Mouse (Mus musculus) CH12.LX (cell line): ENCODE results near the gene Ddx23. TPM values are rescaled to one million over a fixed set of nuclear protein-coding genes. Genes with fewer than 3 reads are reported as not detected.

ENCODE experiments used
- DNase-seq: peaks from one replicate; pipeline ENCODE4 v3.0.0-alpha.2; 2013; ENCODE audit errors: extremely low read depth
- H3K27ac ChIP-seq: 2 replicates; pipeline ENCODE4 v1.5.1; 2012; ENCODE audit warnings: low read depth, mild to moderate bottlenecking, control low read depth, moderate library complexity; ENCODE audit not compliant: insufficient read depth
- H3K27me3 ChIP-seq: replicated peaks from 2 replicates; pipeline ENCODE3; 2012; ENCODE audit warnings: inconsistent platforms
- H3K36me3 ChIP-seq, 2 experiments: replicated peaks in 1 of 2; 2 replicates each; pipeline versions ENCODE3 to v1.6.1; 2012; ENCODE audit warnings: inconsistent platforms in 1 of 2, low read length in 1 of 2, mild to moderate bottlenecking in 1 of 2, mixed read lengths in 1 of 2, moderate library complexity in 1 of 2; ENCODE audit not compliant: control insufficient read depth in 1 of 2, insufficient read depth in 1 of 2
- H3K4me1 ChIP-seq, 2 experiments: 2 replicates each; pipeline ENCODE4 v1.6.1; 2012; ENCODE audit warnings: inconsistent platforms in 1 of 2, moderate library complexity in 1 of 2; ENCODE audit not compliant: insufficient read depth in 2 of 2, control insufficient read depth in 1 of 2
- H3K4me2 ChIP-seq: 2 replicates; pipeline ENCODE4 v1.6.1; 2012; ENCODE audit warnings: low read depth, mild to moderate bottlenecking, control low read depth; ENCODE audit not compliant: poor library complexity, insufficient read depth, severe bottlenecking
- H3K4me3 ChIP-seq, 3 experiments: fragments of 150-350 bp in 1 of 3; sonication (generic) in 1 of 3; replicated peaks in 1 of 3; 2 replicates each; pipeline versions ENCODE3 to v1.5.1; 2011 to 2012; ENCODE audit warnings: low read depth in 2 of 3, low read length in 2 of 3, mild to moderate bottlenecking in 2 of 3, moderate library complexity in 2 of 3, control low read depth in 1 of 3, improper control_type of control experiment in 1 of 3, inconsistent platforms in 1 of 3, mixed read lengths in 1 of 3; ENCODE audit not compliant: poor library complexity in 1 of 3
- H3K79me2 ChIP-seq: replicated peaks from 2 replicates; pipeline ENCODE4 v1.6.1; 2012; ENCODE audit warnings: mild to moderate bottlenecking, moderate library complexity; ENCODE audit not compliant: control insufficient read depth, poor library complexity, insufficient read depth, severe bottlenecking; ENCODE audit errors: extremely low read depth
- H3K9ac ChIP-seq: 2 replicates; pipeline ENCODE4 v1.6.1; 2012; ENCODE audit warnings: low read depth, mild to moderate bottlenecking, control low read depth, moderate library complexity; ENCODE audit not compliant: insufficient read depth
- H3K9me3 ChIP-seq: replicated peaks from 2 replicates; pipeline ENCODE3; 2012; ENCODE audit warnings: low read length, inconsistent platforms, mixed read lengths
- BHLHE40 ChIP-seq: IDR thresholded peaks from 2 replicates; pipeline ENCODE4 v1.6.1; 2011; ENCODE audit warnings: mild to moderate bottlenecking, low read depth, low read length, improper control_type of control experiment
- CHD2 ChIP-seq: IDR thresholded peaks from 2 replicates; pipeline ENCODE4 v1.6.1; 2011; ENCODE audit warnings: low read length, improper control_type of control experiment
- CTCF ChIP-seq, 2 experiments: IDR thresholded peaks in 1 of 2; conservative IDR thresholded peaks in 1 of 2; 2 replicates each; pipeline ENCODE4 v1.5.1; 2011 to 2012; ENCODE audit warnings: low read depth in 2 of 2, low read length in 2 of 2, improper control_type of control experiment in 1 of 2, inconsistent platforms in 1 of 2, mild to moderate bottlenecking in 1 of 2, moderate library complexity in 1 of 2
- E2F4 ChIP-seq: IDR thresholded peaks from 2 replicates; pipeline ENCODE4 v1.6.1; 2011; ENCODE audit warnings: low read depth, low read length, improper control_type of control experiment; ENCODE audit not compliant: insufficient replicate concordance
- ELF1 ChIP-seq: IDR thresholded peaks from 2 replicates; pipeline ENCODE4 v1.6.1; 2014; ENCODE audit warnings: low read depth, mild to moderate bottlenecking, inconsistent platforms, low read length, improper control_type of control experiment
- EP300 ChIP-seq: IDR thresholded peaks from 2 replicates; pipeline ENCODE4 v1.6.1; 2011; ENCODE audit warnings: low read length, improper control_type of control experiment
- HCFC1 ChIP-seq: IDR thresholded peaks from 2 replicates; pipeline ENCODE4 v1.6.1; 2012; ENCODE audit warnings: low read depth, mild to moderate bottlenecking, inconsistent platforms, low read length, improper control_type of control experiment
- IRF4 ChIP-seq: IDR thresholded peaks from 2 replicates; pipeline ENCODE4 v1.6.1; 2014; ENCODE audit warnings: low read depth, mild to moderate bottlenecking, inconsistent platforms, low read length, improper control_type of control experiment
- JUND ChIP-seq: conservative IDR thresholded peaks from 2 replicates; pipeline ENCODE4 v1.6.1; 2011; ENCODE audit warnings: low read depth, low read length, improper control_type of control experiment
- KAT2A ChIP-seq: IDR thresholded peaks from 2 replicates; pipeline ENCODE4 v1.6.1; 2012; ENCODE audit warnings: low read length, improper control_type of control experiment, inconsistent platforms; ENCODE audit not compliant: insufficient replicate concordance
- MAFK ChIP-seq: IDR thresholded peaks from 2 replicates; pipeline ENCODE4 v1.6.1; 2011; ENCODE audit warnings: low read length, improper control_type of control experiment; ENCODE audit not compliant: insufficient replicate concordance
- MAX ChIP-seq: IDR thresholded peaks from 2 replicates; pipeline ENCODE4 v1.6.1; 2011; ENCODE audit warnings: low read length, improper control_type of control experiment
- MAZ ChIP-seq: IDR thresholded peaks from 2 replicates; pipeline ENCODE4 v1.6.1; 2012; ENCODE audit warnings: low read depth, mild to moderate bottlenecking, inconsistent platforms, low read length, improper control_type of control experiment, moderate library complexity
- MEF2A ChIP-seq: IDR thresholded peaks from 2 replicates; pipeline ENCODE4 v1.6.1; 2014; ENCODE audit warnings: low read depth, mild to moderate bottlenecking, inconsistent platforms, low read length, improper control_type of control experiment, borderline replicate concordance
- MXI1 ChIP-seq: IDR thresholded peaks from 2 replicates; pipeline ENCODE4 v1.6.1; 2011; ENCODE audit warnings: mild to moderate bottlenecking, low read depth, low read length, improper control_type of control experiment
- MYC ChIP-seq: IDR thresholded peaks from 2 replicates; pipeline ENCODE4 v1.6.1; 2011; ENCODE audit warnings: low read depth, mild to moderate bottlenecking, improper control_type of control experiment, low read length
- NELFE ChIP-seq: IDR thresholded peaks from 2 replicates; pipeline ENCODE4 v1.6.1; 2011; ENCODE audit warnings: low read depth, low read length, improper control_type of control experiment
- NRF1 ChIP-seq: IDR thresholded peaks from 2 replicates; pipeline ENCODE4 v1.6.1; 2014; ENCODE audit warnings: low read depth, mild to moderate bottlenecking, inconsistent platforms, low read length, improper control_type of control experiment, moderate library complexity
- PAX5 ChIP-seq: IDR thresholded peaks from 2 replicates; pipeline ENCODE4 v1.6.1; 2012; ENCODE audit warnings: low read length, inconsistent platforms, mixed read lengths
- POLR2A ChIP-seq: IDR thresholded peaks from 2 replicates; pipeline ENCODE4 v1.6.1; 2011; ENCODE audit warnings: low read depth, mild to moderate bottlenecking, improper control_type of control experiment, low read length
- POLR2AphosphoS2 ChIP-seq: IDR thresholded peaks from 2 replicates; pipeline ENCODE4 v1.6.1; 2011; ENCODE audit warnings: low read depth, low read length, improper control_type of control experiment
- RAD21 ChIP-seq: IDR thresholded peaks from 2 replicates; pipeline ENCODE4 v1.6.1; 2011; ENCODE audit warnings: low read depth, mild to moderate bottlenecking, low read length, improper control_type of control experiment, moderate library complexity
- RCOR1 ChIP-seq: conservative IDR thresholded peaks from 2 replicates; pipeline ENCODE4 v1.6.1; 2012; ENCODE audit warnings: low read depth, mild to moderate bottlenecking, inconsistent platforms, low read length, improper control_type of control experiment
- SIN3A ChIP-seq: IDR thresholded peaks from 2 replicates; pipeline ENCODE4 v1.6.1; 2012; ENCODE audit warnings: low read length, improper control_type of control experiment, inconsistent platforms
- SMC3 ChIP-seq: IDR thresholded peaks from 2 replicates; pipeline ENCODE4 v1.6.1; 2011; ENCODE audit warnings: low read depth, low read length, improper control_type of control experiment
- TBP ChIP-seq: conservative IDR thresholded peaks from 2 replicates; pipeline ENCODE4 v1.6.1; 2011; ENCODE audit warnings: low read depth, low read length, improper control_type of control experiment
- TCF12 ChIP-seq: IDR thresholded peaks from 2 replicates; pipeline ENCODE4 v1.6.1; 2014; ENCODE audit warnings: low read depth, mild to moderate bottlenecking, inconsistent platforms, low read length, improper control_type of control experiment
- UBTF ChIP-seq: IDR thresholded peaks from 2 replicates; pipeline ENCODE4 v1.6.1; 2012; ENCODE audit warnings: low read depth, mild to moderate bottlenecking, inconsistent platforms, low read length, improper control_type of control experiment, moderate library complexity
- USF1 ChIP-seq: IDR thresholded peaks from 2 replicates; pipeline ENCODE4 v1.6.1; 2014; ENCODE audit warnings: low read depth, mild to moderate bottlenecking, inconsistent platforms, low read length, improper control_type of control experiment
- USF2 ChIP-seq: conservative IDR thresholded peaks from 2 replicates; pipeline ENCODE4 v1.6.1; 2011; ENCODE audit warnings: low read depth, low read length, improper control_type of control experiment
- ZMIZ1 ChIP-seq: IDR thresholded peaks from 2 replicates; pipeline ENCODE4 v1.6.1; 2012; ENCODE audit warnings: low read depth, mild to moderate bottlenecking, inconsistent platforms, low read length, improper control_type of control experiment
- dilution Hi-C: fragments of 300-500 bp; cut with MboI; formaldehyde crosslinking; loops from 2 replicates; pipeline ENCODE4 v1.14.3; 2020; ENCODE audit warnings: low sequenced_read_pairs; ENCODE audit not compliant: extremely low pct_unique_long_range_greater_than_20kb, extremely low pct_ligation_motif_present
- in situ Hi-C: fragments of 300-500 bp; cut with MboI; formaldehyde crosslinking; loops from 3 replicates; pipeline ENCODE4 v1.14.3; 2019; ENCODE audit warnings: low sequenced_read_pairs, low pct_ligation_motif_present, low pct_unique_long_range_greater_than_20kb, mixed read lengths
- polyA plus RNA-seq: library from polyadenylated mRNA; unstranded; fragments of >175 nt; gene quantifications from 2 replicates; pipeline ENCODE4 v1.2.1, GENCODE M21; 2012; ENCODE audit warnings: low read depth; ENCODE audit not compliant: insufficient read length
- total RNA-seq, 2 experiments: library from RNA; depleted of rRNA; stranded (reverse); fragments of 300-350 nt in 1 of 2; fragments of >200 nt in 1 of 2; gene quantifications; 2 replicates each; pipeline ENCODE4 v1.2.3; 2012 to 2014

Ddx23 gene
- total and polyA plus RNA-seq, 3 experiments = 58.5 to 148 (median 103) TPM

GRCm38 (mm10) chr15:98676940-98677728 is 14.4 kb upstream of the Ddx23 start, which contains the start of gene Rnd1:
TSS of gene Rnd1 (minus strand) at chr15:98677461.
- peaks cover 12% of the 10 kb centered on the region for H3K27me3 ChIP-seq
- peak; percentile 94 for DNase-seq
- no peaks in the 10 kb centered on the region for H3K9me3 ChIP-seq
- H3K4me2 ChIP-seq = peak within 1 kb of the TSS; percentile 65
- H3K36me3 ChIP-seq = peaks cover 0 to 27% of the 10 kb centered on the region in 2 experiments
- H3K27ac ChIP-seq = no peak within 1 kb of the TSS
- in situ Hi-C loops (no loop called here), dilution Hi-C loops (no loop called here)
- H3K79me2 ChIP-seq = no peaks in the 10 kb centered on the region
- peaks cover 14 to 34% of the 10 kb centered on the region in 2 experiments for H3K4me1 ChIP-seq
- TF ChIP-seq MAFK (no peak), POLR2AphosphoS2 (peak; percentile 26; the same call in 1 of the 2 replicates), POLR2A (peak; percentile 99), NRF1 (0 out of 2 replicates have a peak, but pooled peaks have one; percentile 23), PAX5 (no peak), NELFE (peak; percentile 95), JUND (no peak), CTCF (conservative IDR thresholded peaks at IDR 0.05 in 1 of 2, IDR thresholded peaks at IDR 0.05 in 1 of 2; ENCODE audit: low read depth in 2 of 2, low read length in 2 of 2) (no peak), UBTF (no peak), KAT2A (no peak), RAD21 (no peak), ZMIZ1 (peak; percentile 96), HCFC1 (peak; percentile 41; the same call in 1 of the 2 replicates), TBP (peak; percentile 97), IRF4 (0 out of 2 replicates have a peak, but pooled peaks have one; percentile 4), MXI1 (peak; percentile 25; the same call in 1 of the 2 replicates), EP300 (0 out of 2 replicates have a peak, but pooled peaks have one; percentile 24), MAX (peak; percentile 79; the same call in 1 of the 2 replicates), SIN3A (peak; percentile 76), MAZ (no peak), BHLHE40 (peak; percentile 23; the same call in 1 of the 2 replicates), USF2 (no peak), E2F4 (no peak), MEF2A (no peak), ELF1 (peak; percentile 79), MYC (no peak), TCF12 (peak; percentile 81), SMC3 (no peak), CHD2 (peak; percentile 91), USF1 (no peak), RCOR1 (no peak; the same call in 1 of the 2 replicates)
- peak within 1 kb of the TSS; percentile 61 to 79 (median 62) for H3K4me3 ChIP-seq
- H3K9ac ChIP-seq = peak within 1 kb of the TSS; percentile 22; the same call in 1 of the 2 replicates
